In genomic region chr14:30591417-30591816, GRCm38 (mm10) we compare ENCODE assay signal across 8 mouse cellular contexts. TPM values are rescaled to one million over a fixed set of nuclear protein-coding genes. Genes with fewer than 3 reads are reported as not detected.
A peak's percentile ranks its signal among the peaks of the same experiment; 100 is the strongest.
DNase-seq lines count a peak whose midpoint lies in the region; ATAC-seq and TF ChIP-seq lines count a peak whose summit lies in the region.

No protein-coding gene starts in this region.

- peak; percentile 48 for DNase-seq in cerebellum, adult 11 months
- peak; percentile 89 for DNase-seq in adrenal gland, postnatal 25 days
- DNase-seq in embryonic facial prominence, embryonic 14.5 days (ENCODE audit: low spot score) = peak; percentile 74
- DNase-seq in heart, postnatal 0 days (ENCODE audit: low spot score) = peak; percentile 60
- peak; percentile 73 to 78 for DNase-seq in layer of hippocampus, postnatal 14 days (ENCODE audit: low spot score in 2 of 2)
- peak; percentile 85 to 88 for DNase-seq in lung, postnatal 4 days
- DNase-seq in spleen, adult 2 months (ENCODE audit: low read depth in 1 of 2, low spot score in 2 of 2) = peak in 1 of 2 experiments; percentile 77

- peak; percentile 95 for TF ChIP-seq CTCF in heart, postnatal 0 days (IDR thresholded peaks at IDR 0.05; ENCODE audit: low read depth)
- peak; percentile 97 for TF ChIP-seq CTCF in spleen, adult 2 months (IDR thresholded peaks at IDR 0.05; ENCODE audit: extremely low read depth, insufficient read depth, insufficient read length, insufficient replicate concordance)

- peaks cover 10% of the 10 kb centered on the region; the same call in 1 of the 2 replicates for H3K36me3 ChIP-seq in embryonic facial prominence, embryonic 14.5 days (ENCODE audit: control insufficient read depth, insufficient read depth, low read length)
- H3K36me3 ChIP-seq in heart, postnatal 0 days (replicated peaks; ENCODE audit: control insufficient read depth, insufficient read depth, low read length) = no peaks in the 10 kb centered on the region; the same call in 1 of the 2 replicates
- H3K36me3 ChIP-seq in spleen, adult 2 months (ENCODE audit: control insufficient read depth, insufficient read depth, low read length) = no peaks in the 10 kb centered on the region

- ATAC-seq in cerebellum, adult (ENCODE audit: insufficient number of reproducible peaks, low FRiP score, low TSS enrichment) = no peak
- no peak for ATAC-seq in embryonic facial prominence, embryonic 14.5 days (ENCODE audit: low read depth)
- peak; percentile 24; the same call in 1 of the 2 replicates for ATAC-seq in heart, postnatal 0 days (ENCODE audit: insufficient read depth, low read depth)

- H3K4me1 ChIP-seq in embryonic facial prominence, embryonic 14.5 days (ENCODE audit: control insufficient read depth, insufficient read depth, low read length) = peaks cover 23% of the 10 kb centered on the region
- peaks cover 31% of the 10 kb centered on the region for H3K4me1 ChIP-seq in heart, postnatal 0 days (ENCODE audit: control insufficient read depth, insufficient read depth)
- H3K4me1 ChIP-seq in spleen, adult 2 months (ENCODE audit: control insufficient read depth, insufficient read depth, insufficient read length) = peaks cover 32% of the 10 kb centered on the region; the same call in 1 of the 2 replicates

- TF ChIP-seq POLR2A in spleen, adult 2 months (IDR thresholded peaks at IDR 0.05; ENCODE audit: low read depth, low read length) = no peak

- H3K9ac ChIP-seq in embryonic facial prominence, embryonic 14.5 days (ENCODE audit: low read depth, low read length) = no peak overlapping the region
- H3K9ac ChIP-seq in heart, postnatal 0 days (replicated peaks; ENCODE audit: low read depth, low read length) = no peak overlapping the region

- H3K4me3 ChIP-seq in embryonic facial prominence, embryonic 14.5 days (ENCODE audit: low read depth, low read length) = no peak overlapping the region
- H3K4me3 ChIP-seq in heart, postnatal 0 days (ENCODE audit: low read depth, low read length) = no peak overlapping the region
- no peak overlapping the region for H3K4me3 ChIP-seq in spleen, adult 2 months (ENCODE audit: extremely low read depth, insufficient read depth, insufficient read length)

- H3K4me2 ChIP-seq in embryonic facial prominence, embryonic 14.5 days (ENCODE audit: low read depth, low read length) = no peak overlapping the region; the same call in 1 of the 2 replicates
- H3K4me2 ChIP-seq in heart, postnatal 0 days (ENCODE audit: low read depth, low read length) = peak overlapping the region; percentile 29; the same call in 1 of the 2 replicates

- H3K27ac ChIP-seq in embryonic facial prominence, embryonic 14.5 days (replicated peaks; ENCODE audit: low read depth, low read length) = no peak overlapping the region
- no peak overlapping the region for H3K27ac ChIP-seq in heart, postnatal 0 days (ENCODE audit: low read depth)
- H3K27ac ChIP-seq in spleen, adult 2 months (ENCODE audit: insufficient read depth, low read length) = no peak overlapping the region

- no peak for TF ChIP-seq EP300 in heart, postnatal 0 days (IDR thresholded peaks at IDR 0.05; ENCODE audit: low read depth)

- H3K9me3 ChIP-seq in embryonic facial prominence, embryonic 14.5 days (ENCODE audit: control insufficient read depth, low read length) = no peaks in the 10 kb centered on the region
- H3K9me3 ChIP-seq in heart, postnatal 0 days (replicated peaks; ENCODE audit: control insufficient read depth, low read length) = no peaks in the 10 kb centered on the region

- WGBS in embryonic facial prominence, embryonic 14.5 days = 14% methylated on average over 6 of the region's 6 CpGs
- 7% methylated on average over 6 of the region's 6 CpGs for WGBS in heart, postnatal 0 days
- WGBS in spleen, adult 2 months = 6% methylated on average over 6 of the region's 6 CpGs

- no peaks in the 10 kb centered on the region for H3K27me3 ChIP-seq in embryonic facial prominence, embryonic 14.5 days (replicated peaks; ENCODE audit: control insufficient read depth, insufficient read depth, low read length)
- H3K27me3 ChIP-seq in heart, postnatal 0 days (ENCODE audit: control insufficient read depth, insufficient read depth, low read length) = no peaks in the 10 kb centered on the region
- H3K27me3 ChIP-seq in spleen, adult 2 months (ENCODE audit: control insufficient read depth, insufficient read depth, low read length) = no peaks in the 10 kb centered on the region

RNA-seq across cellular contexts. Expression of gene Prkcd, which starts 34.6 kb away (rescaled TPM):
- 210 and 237 TPM in 2 replicates for total RNA-seq in adrenal gland, postnatal 25 days (2021)
- polyA plus RNA-seq in embryonic facial prominence, embryonic 14.5 days (2014; fragmentation: Nextera tagmentation; extraction: Ambion mirVana) = 42.5 and 44.6 TPM in 2 replicates
- total RNA-seq in heart, postnatal 0 days (2014; rRNA removed; ENCODE audit: low replicate concordance) = 19.3 and 30.1 TPM in 2 replicates
- polyA plus RNA-seq in heart, postnatal 0 days (2015; fragmentation: Nextera tagmentation; extraction: Ambion mirVana) = 14.9 and 15.8 TPM in 2 replicates
- 10 to 100 TPM; 51.0 to 55.9 TPM for total RNA-seq in layer of hippocampus, postnatal 14 days (2021)
- 187 and 226 TPM in 2 replicates for polyA plus RNA-seq in spleen, adult 2 months (2012; rRNA removed)

RNA-seq across cellular contexts. Expression of gene Tkt, which starts 43.3 kb away (rescaled TPM):
- total RNA-seq in adrenal gland, postnatal 25 days (2021) = 920 and 1,133 TPM in 2 replicates
- 91.9 and 110 TPM in 2 replicates for polyA plus RNA-seq in embryonic facial prominence, embryonic 14.5 days (2014; fragmentation: Nextera tagmentation; extraction: Ambion mirVana)
- 88.9 and 108 TPM in 2 replicates for total RNA-seq in heart, postnatal 0 days (2014; rRNA removed; ENCODE audit: low replicate concordance)
- polyA plus RNA-seq in heart, postnatal 0 days (2015; fragmentation: Nextera tagmentation; extraction: Ambion mirVana) = 36.4 and 37.8 TPM in 2 replicates
- total RNA-seq in layer of hippocampus, postnatal 14 days (2021) = 100 to 1,000 TPM; 170 to 200 TPM
- 149 and 160 TPM in 2 replicates for polyA plus RNA-seq in spleen, adult 2 months (2012; rRNA removed)
